Mouse (Mus musculus): ENCODE measurements around the gene Palm2.
A peak's percentile ranks its signal among the peaks of the same experiment; 100 is the strongest.

Palm2 gene

GRCm38 (mm10) chr4:57716735-57717134, 282.7 kb downstream of the Palm2 start:
- DNase-seq = no peak

GRCm38 (mm10) chr4:57717354-57717753, 283.3 kb downstream of the Palm2 start, which contains the start of gene Akap2:
Gene Akap2 (plus strand): TSS chr4:57717657.
- DNase-seq = no peak

- no peak for DNase-seq
Measured at GRCm38 (mm10) chr4:57719370-57719769, 285.3 kb downstream of the Palm2 start.

GRCm38 (mm10) chr4:57720869-57721361, 286.9 kb downstream of the Palm2 start:
- DNase-seq = peak; percentile 38

- no peak for DNase-seq
Measured at GRCm38 (mm10) chr4:57722296-57722695, 288.2 kb downstream of the Palm2 start.

GRCm38 (mm10) chr4:57723659-57724058, 289.6 kb downstream of the Palm2 start:
- peak; percentile 48 for DNase-seq

- DNase-seq = no peak
Measured at GRCm38 (mm10) chr4:57725569-57725968, 291.5 kb downstream of the Palm2 start.

- DNase-seq = no peak
Measured at GRCm38 (mm10) chr4:57728611-57729183, 294.6 kb downstream of the Palm2 start.

GRCm38 (mm10) chr4:57730047-57730446, 296.0 kb downstream of the Palm2 start:
- DNase-seq = peak; percentile 41

GRCm38 (mm10) chr4:57730801-57731598, 297.0 kb downstream of the Palm2 start:
- peak; percentile 28 for DNase-seq

GRCm38 (mm10) chr4:57732351-57732750, 298.3 kb downstream of the Palm2 start:
- no peak for DNase-seq

- no peak for DNase-seq
Measured at GRCm38 (mm10) chr4:57733445-57733844, 299.4 kb downstream of the Palm2 start.

GRCm38 (mm10) chr4:57735426-57735825, 301.4 kb downstream of the Palm2 start:
- DNase-seq = no peak

- no peak for DNase-seq
Measured at GRCm38 (mm10) chr4:57738856-57739552, 305.0 kb downstream of the Palm2 start.

- DNase-seq = no peak
Measured at GRCm38 (mm10) chr4:57743325-57743929, 309.4 kb downstream of the Palm2 start.

- no peak for DNase-seq
Measured at GRCm38 (mm10) chr4:57750651-57751050, 316.6 kb downstream of the Palm2 start.

- no peak for DNase-seq
Measured at GRCm38 (mm10) chr4:57751054-57751453, 317.0 kb downstream of the Palm2 start.

- DNase-seq = no peak
Measured at GRCm38 (mm10) chr4:57751566-57751965, 317.5 kb downstream of the Palm2 start.

- no peak for DNase-seq
Measured at GRCm38 (mm10) chr4:57755085-57755484, 321.0 kb downstream of the Palm2 start.

GRCm38 (mm10) chr4:57757997-57758396, 323.9 kb downstream of the Palm2 start:
- no peak for DNase-seq
